Mouse (Mus musculus) E14TG2a.4 (cell line): ENCODE results near the gene Anapc2.

ENCODE experiments used
- H3K27me3 ChIP-seq: 2 replicates; pipeline ENCODE4 v1.6.1; 2014; ENCODE audit warnings: low read length, control low read depth; ENCODE audit not compliant: insufficient read depth
- H3K36me3 ChIP-seq: 2 replicates; pipeline ENCODE4 v1.6.1; 2014; ENCODE audit warnings: low read length, control low read depth; ENCODE audit not compliant: insufficient read depth
- H3K4me1 ChIP-seq: replicated peaks from 2 replicates; pipeline ENCODE4 v1.6.1; 2014; ENCODE audit warnings: low read depth, low read length, control low read depth
- H3K4me3 ChIP-seq: replicated peaks from 2 replicates; pipeline ENCODE4 v1.5.1; 2014; ENCODE audit warnings: mild to moderate bottlenecking, low read length
- H3K9me3 ChIP-seq: 2 replicates; pipeline ENCODE4 v1.6.1; 2014; ENCODE audit warnings: low read length, control low read depth
- CTCF ChIP-seq: conservative IDR thresholded peaks from 2 replicates; pipeline ENCODE4 v1.5.1; 2014; ENCODE audit warnings: low read length
- NANOG ChIP-seq: IDR thresholded peaks from 2 replicates; pipeline ENCODE4 v1.6.1; 2014; ENCODE audit warnings: borderline replicate concordance, low read length, mixed read lengths
- POU5F1 ChIP-seq: IDR thresholded peaks from 2 replicates; pipeline ENCODE4 v1.6.1; 2014; ENCODE audit warnings: low read length, borderline replicate concordance

Anapc2 gene

GRCm38 (mm10) chr2:25288734-25289345 is 16.6 kb downstream of the Anapc2 start:
- Histone ChIP-seq H3K27me3 (peaks cover 66% of the 10 kb centered on the region), H3K4me1 (peaks cover 71% of the 10 kb centered on the region), H3K4me3 (no peak overlapping the region), H3K36me3 (peaks cover 27% of the 10 kb centered on the region), H3K9me3 (no peaks in the 10 kb centered on the region)
- no peak for TF ChIP-seq POU5F1
- TF ChIP-seq NANOG, result no peak
- TF ChIP-seq CTCF, result no peak

- peaks cover 68% of the 10 kb centered on the region for H3K27me3 ChIP-seq
- H3K4me3 ChIP-seq, result peak within 1 kb of the TSS; percentile 78
- H3K4me1 ChIP-seq, result peaks cover 76% of the 10 kb centered on the region
- H3K36me3 ChIP-seq, result peaks cover 27% of the 10 kb centered on the region
- TF ChIP-seq POU5F1, result no peak
- TF ChIP-seq NANOG, result peak; percentile 41; the same call in 1 of the 2 replicates
- no peak for TF ChIP-seq CTCF
- H3K9me3 ChIP-seq, result no peaks in the 10 kb centered on the region
Measured at GRCm38 (mm10) chr2:25289651-25290050, 17.4 kb downstream of the Anapc2 start, which contains the start of gene Lrrc26. Gene Lrrc26 (plus strand): TSS chr2:25289915.

GRCm38 (mm10) chr2:25290101-25290815 is 18.0 kb downstream of the Anapc2 start:
- TF ChIP-seq CTCF (no peak), NANOG (no peak), POU5F1 (no peak)
- H3K9me3 ChIP-seq, result no peaks in the 10 kb centered on the region

GRCm38 (mm10) chr2:25290816-25291130 is 18.5 kb downstream of the Anapc2 start:
- H3K27me3 ChIP-seq, result peaks cover 79% of the 10 kb centered on the region
- peak overlapping the region; percentile 78 for H3K4me3 ChIP-seq
- TF ChIP-seq POU5F1 (no peak), NANOG (no peak), CTCF (no peak)
- peaks cover 27% of the 10 kb centered on the region for H3K36me3 ChIP-seq
- peaks cover 82% of the 10 kb centered on the region for H3K4me1 ChIP-seq
- H3K9me3 ChIP-seq, result no peaks in the 10 kb centered on the region

More at GRCm38 (mm10) chr2:25290101-25290815, 18.0 kb downstream of the Anapc2 start:
- peaks cover 82% of the 10 kb centered on the region for H3K4me1 ChIP-seq
- H3K36me3 ChIP-seq, result peaks cover 27% of the 10 kb centered on the region
- H3K4me3 ChIP-seq, result peak overlapping the region; percentile 78
- H3K27me3 ChIP-seq, result peaks cover 74% of the 10 kb centered on the region

- Histone ChIP-seq H3K27me3 (peaks cover 83% of the 10 kb centered on the region), H3K4me1 (peaks cover 82% of the 10 kb centered on the region), H3K36me3 (peaks cover 30% of the 10 kb centered on the region), H3K9me3 (no peaks in the 10 kb centered on the region), H3K4me3 (peak overlapping the region; percentile 78)
- TF ChIP-seq CTCF (no peak), POU5F1 (no peak), NANOG (no peak)
Measured at GRCm38 (mm10) chr2:25291184-25292053, 19.1 kb downstream of the Anapc2 start.

GRCm38 (mm10) chr2:25292054-25292544 is 19.8 kb downstream of the Anapc2 start:
- Histone ChIP-seq H3K27me3 (peaks cover 81% of the 10 kb centered on the region), H3K9me3 (no peaks in the 10 kb centered on the region), H3K4me1 (peaks cover 82% of the 10 kb centered on the region), H3K4me3 (peak overlapping the region; percentile 78), H3K36me3 (peaks cover 36% of the 10 kb centered on the region)
- no peak for TF ChIP-seq CTCF
- TF ChIP-seq POU5F1, result no peak
- TF ChIP-seq NANOG, result no peak

GRCm38 (mm10) chr2:25292856-25293255 is 20.6 kb downstream of the Anapc2 start:
- peaks cover 78% of the 10 kb centered on the region for H3K27me3 ChIP-seq
- H3K36me3 ChIP-seq, result peaks cover 44% of the 10 kb centered on the region
- peak overlapping the region; percentile 78 for H3K4me3 ChIP-seq
- H3K9me3 ChIP-seq, result no peaks in the 10 kb centered on the region
- no peak for TF ChIP-seq POU5F1
- no peak for TF ChIP-seq NANOG
- peak; percentile 86 for TF ChIP-seq CTCF
- H3K4me1 ChIP-seq, result peaks cover 80% of the 10 kb centered on the region

GRCm38 (mm10) chr2:25293706-25294105 is 21.4 kb downstream of the Anapc2 start:
- Histone ChIP-seq H3K36me3 (peaks cover 52% of the 10 kb centered on the region), H3K27me3 (peaks cover 70% of the 10 kb centered on the region), H3K4me1 (peaks cover 80% of the 10 kb centered on the region), H3K9me3 (no peaks in the 10 kb centered on the region), H3K4me3 (no peak overlapping the region)
- TF ChIP-seq POU5F1 (no peak), CTCF (no peak), NANOG (no peak)
